Mouse (Mus musculus) yolk sac, embryonic 10.5 days (tissue): ENCODE measurements around the gene Srcin1.

ENCODE experiments used
- DNase-seq: peaks from one replicate; pipeline ENCODE4 v3.0.0-alpha.2; 2017; ENCODE audit warnings: low spot score

Gene Srcin1

GRCm38 (mm10) chr11:97578286-97578685, 2.3 kb upstream of the Srcin1 start:
- no peak for DNase-seq

GRCm38 (mm10) chr11:97575638-97576037, 348 bp downstream of the Srcin1 start:
- peak; percentile 77 for DNase-seq

GRCm38 (mm10) chr11:97575075-97575474, 911 bp downstream of the Srcin1 start:
- DNase-seq = peak; percentile 37

GRCm38 (mm10) chr11:97574551-97575051, 1.4 kb downstream of the Srcin1 start:
- DNase-seq = no peak

- DNase-seq = no peak
These were observed 2.0 kb downstream of the Srcin1 start for GRCm38 (mm10) chr11:97573891-97574550.

- no peak for DNase-seq
These were observed 3.0 kb downstream of the Srcin1 start for GRCm38 (mm10) chr11:97572895-97573480.

- DNase-seq = no peak
These were observed 4.0 kb downstream of the Srcin1 start for GRCm38 (mm10) chr11:97572089-97572345.

GRCm38 (mm10) chr11:97571266-97572088, 4.5 kb downstream of the Srcin1 start:
- DNase-seq = no peak

- DNase-seq = no peak
These were observed 5.4 kb downstream of the Srcin1 start for GRCm38 (mm10) chr11:97570493-97571137.

GRCm38 (mm10) chr11:97569806-97570205, 6.2 kb downstream of the Srcin1 start:
- DNase-seq = no peak

GRCm38 (mm10) chr11:97569301-97569724, 6.7 kb downstream of the Srcin1 start:
- DNase-seq = no peak

GRCm38 (mm10) chr11:97568729-97569128, 7.3 kb downstream of the Srcin1 start:
- peak; percentile 78 for DNase-seq

- DNase-seq = no peak
These were observed 8.5 kb downstream of the Srcin1 start for GRCm38 (mm10) chr11:97567480-97567879.

- DNase-seq = no peak
These were observed 9.4 kb downstream of the Srcin1 start for GRCm38 (mm10) chr11:97566551-97566950.

- no peak for DNase-seq
These were observed 12.3 kb downstream of the Srcin1 start for GRCm38 (mm10) chr11:97563730-97564129.

GRCm38 (mm10) chr11:97562536-97562935, 13.4 kb downstream of the Srcin1 start:
- DNase-seq = no peak

- no peak for DNase-seq
These were observed 15.6 kb downstream of the Srcin1 start for GRCm38 (mm10) chr11:97560210-97560963.

GRCm38 (mm10) chr11:97559549-97559948, 16.4 kb downstream of the Srcin1 start:
- DNase-seq = no peak

- DNase-seq = no peak
These were observed 18.1 kb downstream of the Srcin1 start for GRCm38 (mm10) chr11:97557885-97558284.

- peak; percentile 54 for DNase-seq
These were observed 19.2 kb downstream of the Srcin1 start for GRCm38 (mm10) chr11:97556569-97557408.

- DNase-seq = no peak
These were observed 20.8 kb downstream of the Srcin1 start for GRCm38 (mm10) chr11:97555144-97555543.
